Mouse (Mus musculus): ENCODE results near the gene Prmt3. TPM values are rescaled to one million over a fixed set of nuclear protein-coding genes. Genes with fewer than 3 reads are reported as not detected.

Gene Prmt3
- 0.61 and 1.6 TPM in 2 replicates for polyA plus RNA-seq (2012)

- no peaks in the 10 kb centered on the region for H3K27me3 ChIP-seq (ENCODE audit: control insufficient read depth)
- peak within 1 kb of the TSS; percentile 85 for H3K4me3 ChIP-seq (replicated peaks)
- H3K4me1 ChIP-seq (ENCODE audit: control insufficient read depth): peaks cover 31% of the 10 kb centered on the region
- peaks cover 59% of the 10 kb centered on the region for H3K36me3 ChIP-seq (ENCODE audit: control insufficient read depth)
- H3K9me3 ChIP-seq (ENCODE audit: control insufficient read depth, low read length): no peaks in the 10 kb centered on the region
- TF ChIP-seq GATA1 (IDR thresholded peaks at IDR 0.05; ENCODE audit: low read length): no peak
These were observed at the start of gene Prmt3 for GRCm38 (mm10) chr7:49778114-49778901. Prmt3 (plus strand) TSS chr7:49778346.

GRCm38 (mm10) chr7:49734342-49734741 lies 43.8 kb upstream of the Prmt3 start:
- Histone ChIP-seq H3K4me1 (ENCODE audit: control insufficient read depth) (no peaks in the 10 kb centered on the region), H3K36me3 (ENCODE audit: control insufficient read depth) (no peaks in the 10 kb centered on the region), H3K4me3 (replicated peaks) (no peak overlapping the region), H3K27me3 (ENCODE audit: control insufficient read depth) (no peaks in the 10 kb centered on the region), H3K9me3 (ENCODE audit: control insufficient read depth, low read length) (no peaks in the 10 kb centered on the region)
- no peak for TF ChIP-seq GATA1 (IDR thresholded peaks at IDR 0.05; ENCODE audit: low read length)

- Histone ChIP-seq H3K4me1 (ENCODE audit: control insufficient read depth) (no peaks in the 10 kb centered on the region), H3K9me3 (ENCODE audit: control insufficient read depth, low read length) (no peaks in the 10 kb centered on the region), H3K4me3 (replicated peaks) (no peak overlapping the region), H3K36me3 (ENCODE audit: control insufficient read depth) (no peaks in the 10 kb centered on the region), H3K27me3 (ENCODE audit: control insufficient read depth) (peaks cover 4% of the 10 kb centered on the region)
- TF ChIP-seq GATA1 (IDR thresholded peaks at IDR 0.05; ENCODE audit: low read length) (no peak), TAL1 (IDR thresholded peaks at IDR 0.05; ENCODE audit: low read length) (no peak)
These were observed 38.7 kb upstream of the Prmt3 start for GRCm38 (mm10) chr7:49739448-49739847.

- no peaks in the 10 kb centered on the region for H3K9me3 ChIP-seq (ENCODE audit: control insufficient read depth, low read length)
- no peak for TF ChIP-seq TAL1 (IDR thresholded peaks at IDR 0.05; ENCODE audit: low read length)
- TF ChIP-seq GATA1 (IDR thresholded peaks at IDR 0.05; ENCODE audit: low read length): no peak
These were observed 36.7 kb upstream of the Prmt3 start for GRCm38 (mm10) chr7:49741474-49741873.

GRCm38 (mm10) chr7:49741923-49742322 lies 36.2 kb upstream of the Prmt3 start:
- TF ChIP-seq GATA1 (IDR thresholded peaks at IDR 0.05; ENCODE audit: low read length) (no peak), TAL1 (IDR thresholded peaks at IDR 0.05; ENCODE audit: low read length) (no peak)
- H3K9me3 ChIP-seq (ENCODE audit: control insufficient read depth, low read length): no peaks in the 10 kb centered on the region
- H3K27me3 ChIP-seq (ENCODE audit: control insufficient read depth): peaks cover 4% of the 10 kb centered on the region
- H3K4me1 ChIP-seq (ENCODE audit: control insufficient read depth): no peaks in the 10 kb centered on the region
- H3K36me3 ChIP-seq (ENCODE audit: control insufficient read depth): no peaks in the 10 kb centered on the region
- no peak overlapping the region for H3K4me3 ChIP-seq (replicated peaks)

More at GRCm38 (mm10) chr7:49741474-49741873, 36.7 kb upstream of the Prmt3 start:
- no peak overlapping the region for H3K4me3 ChIP-seq (replicated peaks)
- no peaks in the 10 kb centered on the region for H3K4me1 ChIP-seq (ENCODE audit: control insufficient read depth)
- peaks cover 4% of the 10 kb centered on the region for H3K27me3 ChIP-seq (ENCODE audit: control insufficient read depth)
- no peaks in the 10 kb centered on the region for H3K36me3 ChIP-seq (ENCODE audit: control insufficient read depth)

GRCm38 (mm10) chr7:49751148-49751547 lies 27.0 kb upstream of the Prmt3 start:
- Histone ChIP-seq H3K36me3 (ENCODE audit: control insufficient read depth) (no peaks in the 10 kb centered on the region), H3K4me1 (ENCODE audit: control insufficient read depth) (peaks cover 8% of the 10 kb centered on the region; the same call in 1 of the 2 replicates), H3K27me3 (ENCODE audit: control insufficient read depth) (peaks cover 15% of the 10 kb centered on the region), H3K9me3 (ENCODE audit: control insufficient read depth, low read length) (no peaks in the 10 kb centered on the region), H3K4me3 (replicated peaks) (no peak overlapping the region)
- TF ChIP-seq TAL1 (IDR thresholded peaks at IDR 0.05; ENCODE audit: low read length): no peak
- no peak for TF ChIP-seq GATA1 (IDR thresholded peaks at IDR 0.05; ENCODE audit: low read length)

GRCm38 (mm10) chr7:49752730-49753506 lies 25.2 kb upstream of the Prmt3 start:
- peaks cover 24% of the 10 kb centered on the region for H3K27me3 ChIP-seq (ENCODE audit: control insufficient read depth)
- peaks cover 14% of the 10 kb centered on the region for H3K4me1 ChIP-seq (ENCODE audit: control insufficient read depth)
- TF ChIP-seq GATA1 (IDR thresholded peaks at IDR 0.05; ENCODE audit: low read length) (no peak), TAL1 (IDR thresholded peaks at IDR 0.05; ENCODE audit: low read length) (no peak)
- H3K36me3 ChIP-seq (ENCODE audit: control insufficient read depth): no peaks in the 10 kb centered on the region
- no peak overlapping the region for H3K4me3 ChIP-seq (replicated peaks)
- H3K9me3 ChIP-seq (ENCODE audit: control insufficient read depth, low read length): no peaks in the 10 kb centered on the region

- Histone ChIP-seq H3K4me1 (ENCODE audit: control insufficient read depth) (peaks cover 31% of the 10 kb centered on the region), H3K4me3 (replicated peaks) (no peak overlapping the region), H3K27me3 (ENCODE audit: control insufficient read depth) (peaks cover 24% of the 10 kb centered on the region), H3K36me3 (ENCODE audit: control insufficient read depth) (peaks cover under 1% of the 10 kb centered on the region), H3K9me3 (ENCODE audit: control insufficient read depth, low read length) (no peaks in the 10 kb centered on the region)
- TF ChIP-seq GATA1 (IDR thresholded peaks at IDR 0.05; ENCODE audit: low read length): no peak
- TF ChIP-seq TAL1 (IDR thresholded peaks at IDR 0.05; ENCODE audit: low read length): no peak
These were observed 23.4 kb upstream of the Prmt3 start for GRCm38 (mm10) chr7:49754767-49755166.

- TF ChIP-seq TAL1 (IDR thresholded peaks at IDR 0.05; ENCODE audit: low read length) (no peak), GATA1 (IDR thresholded peaks at IDR 0.05; ENCODE audit: low read length) (no peak)
- H3K4me1 ChIP-seq (ENCODE audit: control insufficient read depth): peaks cover 71% of the 10 kb centered on the region
- peaks cover 14% of the 10 kb centered on the region for H3K27me3 ChIP-seq (ENCODE audit: control insufficient read depth)
- H3K36me3 ChIP-seq (ENCODE audit: control insufficient read depth): peaks cover 42% of the 10 kb centered on the region
- peak within 1 kb of the TSS; percentile 89 for H3K4me3 ChIP-seq (replicated peaks)
- H3K9me3 ChIP-seq (ENCODE audit: control insufficient read depth, low read length): no peaks in the 10 kb centered on the region
These were observed 19.1 kb upstream of the Prmt3 start, which contains the start of gene Htatip2 for GRCm38 (mm10) chr7:49758934-49759571. Htatip2 (plus strand) TSS chr7:49759115.
